Mouse (Mus musculus) E14TG2a.4 (cell line): ENCODE results near the gene Cpne5.

Source experiments
- H3K27me3 ChIP-seq: 2 replicates; pipeline ENCODE4 v1.6.1; 2014; ENCODE audit warnings: low read length, control low read depth; ENCODE audit not compliant: insufficient read depth
- H3K36me3 ChIP-seq: 2 replicates; pipeline ENCODE4 v1.6.1; 2014; ENCODE audit warnings: low read length, control low read depth; ENCODE audit not compliant: insufficient read depth
- H3K4me1 ChIP-seq: replicated peaks from 2 replicates; pipeline ENCODE4 v1.6.1; 2014; ENCODE audit warnings: low read depth, low read length, control low read depth
- H3K4me3 ChIP-seq: replicated peaks from 2 replicates; pipeline ENCODE4 v1.5.1; 2014; ENCODE audit warnings: mild to moderate bottlenecking, low read length
- H3K9me3 ChIP-seq: 2 replicates; pipeline ENCODE4 v1.6.1; 2014; ENCODE audit warnings: low read length, control low read depth
- CTCF ChIP-seq: conservative IDR thresholded peaks from 2 replicates; pipeline ENCODE4 v1.5.1; 2014; ENCODE audit warnings: low read length
- NANOG ChIP-seq: IDR thresholded peaks from 2 replicates; pipeline ENCODE4 v1.6.1; 2014; ENCODE audit warnings: borderline replicate concordance, low read length, mixed read lengths
- POU5F1 ChIP-seq: IDR thresholded peaks from 2 replicates; pipeline ENCODE4 v1.6.1; 2014; ENCODE audit warnings: low read length, borderline replicate concordance

The Cpne5 gene

GRCm38 (mm10) chr17:29156866-29157265, 81.1 kb downstream of the Cpne5 start:
- TF ChIP-seq POU5F1 (no peak), CTCF (no peak), NANOG (no peak)
- H3K9me3 ChIP-seq, result peaks cover 13% of the 10 kb centered on the region
- H3K27me3 ChIP-seq, result no peaks in the 10 kb centered on the region
- H3K36me3 ChIP-seq, result peaks cover 36% of the 10 kb centered on the region
- peaks cover 77% of the 10 kb centered on the region for H3K4me1 ChIP-seq
- H3K4me3 ChIP-seq, result peak overlapping the region; percentile 60

- Histone ChIP-seq H3K36me3 (peaks cover 32% of the 10 kb centered on the region), H3K9me3 (peaks cover 8% of the 10 kb centered on the region), H3K4me3 (peak overlapping the region; percentile 60), H3K27me3 (no peaks in the 10 kb centered on the region), H3K4me1 (peaks cover 77% of the 10 kb centered on the region)
- TF ChIP-seq CTCF (no peak), NANOG (no peak), POU5F1 (no peak)
Observed at GRCm38 (mm10) chr17:29156396-29156795, 81.6 kb downstream of the Cpne5 start.

DNA sequence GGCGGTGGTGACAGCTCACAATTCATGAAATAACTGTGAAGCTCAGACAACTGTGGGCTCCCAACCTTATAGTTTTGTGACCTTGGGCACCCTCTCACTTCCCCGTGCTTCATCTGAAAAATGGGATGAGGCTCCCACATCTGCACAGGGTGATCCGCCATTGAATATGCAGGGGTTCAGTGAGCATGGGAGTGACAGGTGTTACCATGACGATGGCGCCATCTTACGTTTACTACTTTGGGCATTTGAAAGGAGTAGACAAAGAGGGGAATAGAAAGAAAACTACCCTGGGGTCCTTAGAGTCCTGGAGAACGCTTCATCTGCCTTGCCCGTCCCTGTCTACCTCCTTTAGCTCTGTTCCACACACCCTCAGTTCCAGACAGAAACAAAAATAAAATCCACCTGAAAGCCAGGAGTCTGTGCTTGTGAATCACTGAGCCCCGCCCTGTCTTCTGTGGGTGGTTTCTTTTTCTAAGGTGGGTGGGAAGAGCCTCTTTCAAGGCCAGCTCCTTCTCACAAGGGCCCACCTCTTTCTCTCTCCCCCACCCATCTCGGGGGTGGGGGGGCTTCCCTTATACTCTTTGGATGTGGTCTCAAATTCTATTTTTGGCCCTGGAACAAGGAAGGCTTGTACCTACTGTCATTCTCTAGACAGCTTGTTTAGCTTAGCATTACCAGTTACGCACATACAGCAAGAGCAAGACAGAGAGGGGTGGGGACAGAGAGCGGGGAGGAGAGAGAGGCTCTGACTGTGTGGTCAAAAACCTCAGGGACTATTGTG, 82.4 kb downstream of the Cpne5 start:
- Histone ChIP-seq H3K4me1 (peaks cover 74% of the 10 kb centered on the region), H3K4me3 (peak overlapping the region; percentile 60)
- no peak for TF ChIP-seq POU5F1
- no peak for TF ChIP-seq NANOG
- no peak for TF ChIP-seq CTCF

DNA sequence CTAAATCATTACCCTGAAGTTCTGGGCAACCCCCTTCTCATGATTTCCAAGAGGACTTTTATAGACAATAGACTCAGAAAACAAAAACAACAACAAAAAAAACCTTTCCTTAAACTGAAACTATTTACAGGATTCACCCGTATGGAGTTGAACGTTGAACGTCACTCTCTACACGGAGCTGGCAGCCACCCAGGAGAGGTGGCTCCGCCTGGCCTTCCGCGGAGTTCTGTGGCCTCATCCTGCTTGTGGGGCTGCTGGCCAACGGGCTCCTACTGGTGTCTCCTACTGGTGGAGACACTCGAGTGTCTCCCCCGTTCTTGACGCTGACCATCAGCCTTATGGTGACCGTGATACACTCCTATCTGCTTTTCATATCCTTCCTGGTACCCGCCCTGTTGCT, 83.7 kb downstream of the Cpne5 start:
- Histone ChIP-seq H3K36me3 (peaks cover 23% of the 10 kb centered on the region), H3K4me3 (peak overlapping the region; percentile 60), H3K27me3 (no peaks in the 10 kb centered on the region), H3K9me3 (no peaks in the 10 kb centered on the region), H3K4me1 (peaks cover 70% of the 10 kb centered on the region)
- no peak for TF ChIP-seq CTCF
- no peak for TF ChIP-seq POU5F1
- TF ChIP-seq NANOG, result no peak

More for the DNA sequence above, 82.4 kb downstream of the Cpne5 start:
- H3K9me3 ChIP-seq, result no peaks in the 10 kb centered on the region
- peaks cover 24% of the 10 kb centered on the region for H3K36me3 ChIP-seq
- H3K27me3 ChIP-seq, result no peaks in the 10 kb centered on the region

DNA sequence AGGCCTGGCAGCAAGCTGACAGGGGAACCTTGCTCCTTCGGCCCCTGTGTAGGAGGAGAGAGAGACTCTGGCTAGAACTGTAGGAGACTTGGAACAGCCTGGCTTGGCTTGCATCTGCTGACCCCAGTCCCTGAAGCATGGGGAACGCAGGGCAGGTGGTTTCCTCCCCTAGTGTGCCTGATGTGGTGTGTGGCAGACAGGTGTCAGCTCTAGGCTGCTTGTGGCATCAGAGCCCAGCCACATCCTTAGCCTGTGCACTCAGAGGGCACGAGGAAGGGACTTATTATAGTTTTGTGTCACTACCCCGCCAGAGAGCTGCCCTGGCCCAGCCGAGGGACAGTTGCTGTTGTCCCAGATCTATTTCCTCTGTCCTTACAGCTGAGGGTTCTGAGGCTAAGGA, 85.4 kb downstream of the Cpne5 start:
- H3K4me1 ChIP-seq, result peaks cover 70% of the 10 kb centered on the region
- no peaks in the 10 kb centered on the region for H3K27me3 ChIP-seq
- H3K4me3 ChIP-seq, result no peak overlapping the region
- no peaks in the 10 kb centered on the region for H3K9me3 ChIP-seq
- peaks cover 12% of the 10 kb centered on the region for H3K36me3 ChIP-seq
- TF ChIP-seq CTCF (no peak), POU5F1 (no peak), NANOG (no peak)

GRCm38 (mm10) chr17:29149766-29150165, 88.2 kb downstream of the Cpne5 start:
- no peak for TF ChIP-seq NANOG
- Histone ChIP-seq H3K36me3 (0 out of 2 replicates have a peak, but pooled peaks cover 5% of the 10 kb centered on the region), H3K9me3 (no peaks in the 10 kb centered on the region), H3K27me3 (no peaks in the 10 kb centered on the region), H3K4me3 (no peak overlapping the region), H3K4me1 (peaks cover 69% of the 10 kb centered on the region)

DNA sequence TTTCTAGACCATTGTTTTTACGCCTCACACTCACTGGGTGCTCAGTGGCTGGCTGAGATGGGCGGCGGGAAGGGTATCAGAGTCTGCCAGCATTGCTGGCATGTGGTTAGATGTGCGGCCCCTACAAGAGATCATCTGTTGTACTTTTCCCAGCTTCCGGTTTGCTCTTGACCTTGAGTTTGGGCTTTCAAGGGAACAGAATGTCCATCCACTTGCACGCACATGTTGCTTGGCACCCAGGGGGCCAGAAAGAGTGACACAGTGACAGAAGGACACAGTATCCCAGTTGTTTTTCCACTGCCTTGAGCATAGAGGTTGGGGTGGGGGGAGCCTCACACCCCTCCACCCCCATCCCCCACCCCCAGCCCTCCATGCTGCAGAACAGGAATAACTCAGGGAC, 90.2 kb downstream of the Cpne5 start:
- no peaks in the 10 kb centered on the region for H3K27me3 ChIP-seq

GRCm38 (mm10) chr17:29147273-29147672, 90.7 kb downstream of the Cpne5 start:
- H3K4me1 ChIP-seq, result peaks cover 63% of the 10 kb centered on the region
- H3K9me3 ChIP-seq, result no peaks in the 10 kb centered on the region
- peak overlapping the region; percentile 59 for H3K4me3 ChIP-seq
- no peaks in the 10 kb centered on the region for H3K27me3 ChIP-seq
- 0 out of 2 replicates have a peak, but pooled peaks cover 2% of the 10 kb centered on the region for H3K36me3 ChIP-seq
- no peak for TF ChIP-seq NANOG
- no peak for TF ChIP-seq CTCF
- no peak for TF ChIP-seq POU5F1

More for the DNA sequence above, 90.2 kb downstream of the Cpne5 start:
- TF ChIP-seq POU5F1, result no peak
- no peak for TF ChIP-seq CTCF
- no peak for TF ChIP-seq NANOG
- Histone ChIP-seq H3K4me3 (peak overlapping the region; percentile 59; the same call in 1 of the 2 replicates), H3K9me3 (no peaks in the 10 kb centered on the region), H3K4me1 (peaks cover 61% of the 10 kb centered on the region), H3K36me3 (0 out of 2 replicates have a peak, but pooled peaks cover 5% of the 10 kb centered on the region)

DNA sequence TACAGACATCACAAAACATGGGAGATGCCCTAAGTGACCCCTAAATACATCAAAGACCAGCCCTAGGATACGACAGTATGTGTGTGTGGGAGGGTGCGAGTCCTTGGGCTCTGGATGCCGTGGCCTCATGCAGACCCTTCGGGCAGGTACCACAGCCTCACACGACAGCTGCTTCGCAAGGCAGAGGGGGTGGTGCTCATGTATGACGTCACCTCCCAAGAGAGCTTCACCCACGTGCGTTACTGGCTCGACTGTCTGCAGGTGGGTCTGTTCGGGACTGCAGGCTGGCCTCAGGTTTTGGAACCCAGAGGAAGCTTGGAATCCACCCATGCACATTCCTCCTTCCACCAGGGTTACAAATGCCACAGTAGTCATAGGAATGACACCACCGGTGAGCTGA, 92.9 kb downstream of the Cpne5 start:
- Histone ChIP-seq H3K36me3 (no peaks in the 10 kb centered on the region), H3K4me1 (peaks cover 76% of the 10 kb centered on the region), H3K27me3 (0 out of 2 replicates have a peak, but pooled peaks cover 3% of the 10 kb centered on the region), H3K9me3 (no peaks in the 10 kb centered on the region), H3K4me3 (no peak overlapping the region)
- TF ChIP-seq POU5F1 (no peak), CTCF (no peak), NANOG (no peak)
